Mouse (Mus musculus) hindbrain, embryonic 16.5 days (tissue): ENCODE measurements around the gene Akp3. TPM values are rescaled to one million over a fixed set of nuclear protein-coding genes. Genes with fewer than 3 reads are reported as not detected.

Source experiments
- ATAC-seq: fragments of 200-750 bp; cut with Nextera tagmentation; 2 replicates; pipeline ENCODE4 v1.8.0; 2017; ENCODE audit warnings: moderate TSS enrichment, moderate library complexity
- H3K27ac ChIP-seq: fragments of 300-500 bp; sonication (generic); 2 replicates; pipeline ENCODE4 v1.5.1; 2014; ENCODE audit warnings: low read depth, mild to moderate bottlenecking, control low read depth, low read length, moderate library complexity
- H3K27me3 ChIP-seq: fragments of 300-500 bp; sonication (generic); replicated peaks from 2 replicates; pipeline ENCODE4 v1.6.1; 2014; ENCODE audit warnings: low read length; ENCODE audit not compliant: control insufficient read depth, insufficient read depth
- H3K36me3 ChIP-seq: fragments of 300-500 bp; sonication (generic); 2 replicates; pipeline ENCODE4 v1.6.1; 2014; ENCODE audit warnings: mild to moderate bottlenecking, low read length, moderate library complexity, mixed read lengths; ENCODE audit not compliant: control insufficient read depth, insufficient read depth
- H3K4me1 ChIP-seq: fragments of 300-500 bp; sonication (generic); 2 replicates; pipeline ENCODE4 v1.6.1; 2014; ENCODE audit warnings: low read depth, low read length; ENCODE audit not compliant: control insufficient read depth, insufficient read depth
- H3K4me2 ChIP-seq: fragments of 300-500 bp; sonication (generic); 2 replicates; pipeline ENCODE4 v1.6.1; 2014; ENCODE audit warnings: mild to moderate bottlenecking, low read length, control low read depth, moderate library complexity
- H3K4me3 ChIP-seq: fragments of 300-500 bp; sonication (generic); 2 replicates; pipeline ENCODE4 v1.5.1; 2014; ENCODE audit warnings: mild to moderate bottlenecking, low read length, control low read depth, moderate library complexity
- H3K9ac ChIP-seq: fragments of 300-500 bp; sonication (generic); 2 replicates; pipeline ENCODE4 v1.6.1; 2014; ENCODE audit warnings: low read depth, mild to moderate bottlenecking, control low read depth, low read length, moderate library complexity
- H3K9me3 ChIP-seq: fragments of 300-500 bp; sonication (generic); 2 replicates; pipeline ENCODE4 v1.6.1; 2014; ENCODE audit warnings: mild to moderate bottlenecking, low read length, moderate library complexity; ENCODE audit not compliant: control insufficient read depth
- WGBS: fragments of 180-500 bp; shearing (Covaris S2); extraction: QIAGEN DNeasy Blood & Tissue Kit; methylation state at CpG from one replicate; pipeline ENCODE4 v1.1.7; 2014; 5-methylcytosine and 5-hydroxymethylcytosine counted together
- polyA plus RNA-seq: library from polyadenylated mRNA; unstranded; fragments of >200 nt; fragmentation: Nextera tagmentation; extraction: Ambion mirVana; gene quantifications from 2 replicates; pipeline ENCODE4 v1.2.1, GENCODE M21; 2015

Akp3 gene
- polyA plus RNA-seq, 1 experiment from 2014 or later: 0.09 TPM

DNA sequence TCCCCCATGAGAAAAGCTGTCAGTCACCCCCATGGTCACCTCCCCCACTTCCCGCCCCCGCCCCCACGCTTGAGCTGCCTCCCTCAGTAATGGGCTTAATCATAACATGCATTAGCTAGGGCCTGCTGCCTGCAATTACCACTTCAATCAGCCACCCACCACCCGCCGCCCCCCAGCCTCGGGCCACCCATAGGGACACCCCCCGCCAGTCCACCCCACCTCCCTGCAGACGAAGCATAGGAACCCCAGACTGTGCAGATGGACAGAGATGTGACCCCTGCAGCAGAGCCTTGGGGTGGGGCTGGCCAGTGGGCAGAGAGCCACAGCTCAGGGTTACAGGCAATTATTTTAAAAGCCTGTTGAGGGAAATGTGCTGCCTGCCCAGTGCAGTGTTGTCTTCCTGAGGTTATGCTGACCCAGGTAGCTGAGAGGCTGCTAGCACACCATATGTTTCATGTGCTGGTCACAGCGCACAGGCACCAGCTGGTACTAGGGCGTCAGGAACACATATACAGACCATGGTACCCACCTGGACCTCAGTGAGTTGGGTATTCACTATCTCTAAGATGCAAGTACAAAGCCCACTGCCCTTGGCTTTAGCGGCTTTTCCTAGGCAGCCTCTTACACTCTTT, 39.5 kb downstream of the Akp3 start:
- Histone ChIP-seq H3K4me2 (no peak overlapping the region), H3K4me3 (no peak overlapping the region), H3K9me3 (no peaks in the 10 kb centered on the region), H3K27me3 (no peaks in the 10 kb centered on the region), H3K36me3 (no peaks in the 10 kb centered on the region), H3K27ac (0 out of 2 replicates have a peak overlapping the region, but pooled peaks have one; percentile 35), H3K9ac (peak overlapping the region; percentile 32; the same call in 1 of the 2 replicates), H3K4me1 (peaks cover 3% of the 10 kb centered on the region)
- peak; percentile 43 for ATAC-seq
- 23% methylated on average over 11 of the region's 11 CpGs for WGBS

DNA sequence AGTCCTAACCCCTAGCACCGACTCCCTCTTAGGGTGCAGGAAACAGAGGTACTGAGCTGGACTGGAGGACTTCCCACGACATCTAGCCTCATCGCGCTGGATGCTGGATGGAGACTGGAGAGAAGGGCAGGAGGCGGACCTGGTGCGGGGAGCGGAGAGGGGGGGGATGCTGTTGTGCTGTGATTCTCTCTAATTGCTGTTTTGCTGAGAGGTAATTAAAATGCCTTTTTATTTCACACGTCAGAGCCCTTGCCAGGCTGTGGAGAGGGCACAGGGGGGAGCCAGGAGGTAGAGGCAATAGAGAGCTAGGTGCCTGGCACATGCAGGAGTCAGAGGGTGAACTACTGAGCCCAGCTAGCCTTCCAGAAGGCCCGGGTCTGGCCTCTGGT, 40.0 kb downstream of the Akp3 start:
- Histone ChIP-seq H3K9ac (peak overlapping the region; percentile 32; the same call in 1 of the 2 replicates), H3K4me1 (peaks cover 7% of the 10 kb centered on the region), H3K4me3 (no peak overlapping the region), H3K36me3 (no peaks in the 10 kb centered on the region), H3K9me3 (no peaks in the 10 kb centered on the region), H3K4me2 (no peak overlapping the region), H3K27me3 (no peaks in the 10 kb centered on the region), H3K27ac (0 out of 2 replicates have a peak overlapping the region, but pooled peaks have one; percentile 35)
- ATAC-seq: peak; percentile 6; the same call in 1 of the 2 replicates
- 33% methylated on average over 9 of the region's 9 CpGs for WGBS

DNA sequence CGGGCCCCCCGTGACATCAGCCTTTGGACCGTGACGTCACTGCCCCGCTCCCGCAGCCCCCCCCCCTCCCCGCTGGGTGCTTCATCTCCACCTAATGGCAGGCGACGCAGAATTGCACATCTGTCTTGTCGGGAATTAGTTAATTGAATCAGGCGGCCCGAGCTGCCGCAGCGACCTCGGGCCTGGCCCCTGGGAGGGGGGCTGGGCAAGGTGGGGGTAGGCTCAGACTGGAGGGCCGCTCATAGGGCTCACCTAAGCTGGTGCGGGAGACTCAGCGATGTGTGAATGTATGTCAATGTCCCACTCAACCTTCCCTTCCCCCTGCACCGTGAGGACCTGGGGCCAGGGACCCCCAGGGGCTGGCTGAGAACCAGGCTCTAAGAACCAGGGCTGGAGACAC, 45.7 kb downstream of the Akp3 start:
- Histone ChIP-seq H3K4me2 (peak overlapping the region; percentile 30; the same call in 1 of the 2 replicates), H3K9me3 (no peaks in the 10 kb centered on the region), H3K4me3 (no peak overlapping the region), H3K4me1 (peaks cover 18% of the 10 kb centered on the region), H3K36me3 (no peaks in the 10 kb centered on the region), H3K27ac (no peak overlapping the region), H3K9ac (0 out of 2 replicates have a peak overlapping the region, but pooled peaks have one; percentile 8), H3K27me3 (no peaks in the 10 kb centered on the region)
- ATAC-seq: peak; percentile 35
- 8% methylated on average over 19 of the region's 19 CpGs for WGBS

DNA sequence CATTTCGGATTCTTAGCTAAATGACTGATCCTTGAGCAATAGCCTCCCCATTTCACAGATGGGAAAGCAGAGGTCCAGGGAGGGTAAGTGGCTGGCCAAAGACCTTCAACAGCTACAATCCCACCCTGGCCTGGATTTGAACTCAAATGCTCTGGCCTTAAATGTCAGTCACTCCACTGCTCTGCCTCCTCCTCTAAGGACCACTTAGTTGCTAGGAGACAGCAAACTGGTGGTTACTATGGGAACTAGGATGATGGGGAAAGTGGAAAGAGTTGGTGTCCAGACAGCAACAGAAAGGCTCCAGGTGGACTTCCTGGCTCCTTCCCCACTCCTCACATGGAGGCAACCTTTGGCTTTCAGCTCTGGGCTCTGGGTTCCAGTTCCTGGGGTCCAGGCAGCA, 46.5 kb downstream of the Akp3 start:
- no peaks in the 10 kb centered on the region for H3K9me3 ChIP-seq
- ATAC-seq: no peak
- H3K4me3 ChIP-seq: no peak overlapping the region

DNA sequence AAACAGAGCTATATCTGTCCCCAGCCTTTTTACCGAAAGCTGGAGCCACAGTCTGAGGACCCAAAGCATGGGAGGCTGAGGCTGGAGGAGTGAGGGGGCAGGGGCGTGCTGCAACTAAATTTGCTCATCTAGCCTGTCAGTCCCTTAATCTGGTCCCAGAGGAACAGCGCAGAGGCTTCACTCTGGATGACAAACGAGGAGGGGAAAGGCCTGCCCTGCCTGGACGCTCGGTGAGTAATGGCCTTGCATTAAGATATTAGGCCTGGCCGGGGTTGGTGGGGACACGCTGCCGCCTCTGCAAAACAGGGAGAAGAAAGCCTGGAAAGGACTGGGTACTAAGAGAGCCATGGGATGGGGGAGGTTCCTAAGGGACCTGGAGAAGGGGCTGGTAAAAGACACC, 47.5 kb downstream of the Akp3 start:
- WGBS: 40% methylated on average over 9 of the region's 9 CpGs
- Histone ChIP-seq H3K36me3 (no peaks in the 10 kb centered on the region), H3K9me3 (no peaks in the 10 kb centered on the region), H3K4me2 (no peak overlapping the region), H3K9ac (no peak overlapping the region), H3K4me1 (peaks cover 20% of the 10 kb centered on the region), H3K4me3 (no peak overlapping the region), H3K27ac (no peak overlapping the region), H3K27me3 (no peaks in the 10 kb centered on the region)
- ATAC-seq: no peak

More for the DNA sequence above, 46.5 kb downstream of the Akp3 start:
- Histone ChIP-seq H3K27ac (no peak overlapping the region), H3K27me3 (no peaks in the 10 kb centered on the region), H3K9ac (no peak overlapping the region), H3K36me3 (no peaks in the 10 kb centered on the region), H3K4me2 (no peak overlapping the region), H3K4me1 (peaks cover 20% of the 10 kb centered on the region)
- 96% methylated on average over 1 of the region's 1 CpGs for WGBS

DNA sequence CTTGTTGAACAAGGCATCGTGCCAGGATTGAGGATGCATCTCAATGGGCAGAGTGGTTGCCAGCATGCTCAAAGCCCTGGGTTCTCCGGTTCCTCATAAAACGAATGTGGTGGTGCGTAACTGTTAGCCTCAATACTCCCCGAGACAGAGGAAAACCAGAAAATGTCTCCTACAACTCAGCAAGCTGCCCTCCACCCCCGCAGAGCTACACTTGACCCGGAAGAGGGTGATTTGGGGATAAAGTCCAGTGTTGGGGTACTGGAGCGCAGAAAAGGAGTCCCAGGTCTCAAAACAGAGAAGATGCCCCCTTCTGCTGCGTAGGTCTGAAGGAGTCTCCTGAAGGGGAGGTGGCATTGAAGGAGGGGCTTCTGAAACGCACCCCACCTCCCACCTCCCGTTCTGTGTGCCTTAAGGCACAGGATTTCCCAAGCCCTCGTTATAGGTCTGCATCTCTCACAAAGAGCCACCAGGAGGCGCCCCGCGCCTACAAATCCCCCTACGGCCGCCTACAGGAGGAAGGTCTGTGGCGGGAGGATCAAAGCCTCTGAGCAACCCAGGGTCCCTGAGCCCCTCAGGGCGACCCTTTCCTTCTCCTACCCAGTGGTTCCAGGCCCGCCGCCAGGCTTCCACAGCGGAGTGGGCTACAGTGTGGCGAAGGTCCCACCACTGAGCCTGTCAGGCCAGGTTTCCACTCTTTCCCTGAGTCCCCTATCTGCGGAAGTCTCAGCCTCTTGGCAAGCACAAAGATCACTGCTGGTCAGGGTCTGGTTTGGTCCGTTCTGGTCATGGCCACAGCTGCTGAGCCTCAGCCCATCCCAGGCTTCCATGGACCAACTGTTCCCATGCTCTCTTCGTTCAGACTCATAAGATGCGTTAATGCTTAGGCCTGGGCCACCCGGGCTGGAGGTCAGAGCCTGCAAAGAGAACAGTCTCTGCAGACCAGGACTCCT, 49.5 kb downstream of the Akp3 start:
- Histone ChIP-seq H3K9me3 (no peaks in the 10 kb centered on the region), H3K27me3 (no peaks in the 10 kb centered on the region), H3K27ac (no peak overlapping the region), H3K9ac (no peak overlapping the region), H3K4me3 (no peak overlapping the region), H3K4me1 (peaks cover 20% of the 10 kb centered on the region), H3K36me3 (no peaks in the 10 kb centered on the region), H3K4me2 (no peak overlapping the region)
- WGBS: 25% methylated on average over 28 of the region's 28 CpGs
- no peak for ATAC-seq

DNA sequence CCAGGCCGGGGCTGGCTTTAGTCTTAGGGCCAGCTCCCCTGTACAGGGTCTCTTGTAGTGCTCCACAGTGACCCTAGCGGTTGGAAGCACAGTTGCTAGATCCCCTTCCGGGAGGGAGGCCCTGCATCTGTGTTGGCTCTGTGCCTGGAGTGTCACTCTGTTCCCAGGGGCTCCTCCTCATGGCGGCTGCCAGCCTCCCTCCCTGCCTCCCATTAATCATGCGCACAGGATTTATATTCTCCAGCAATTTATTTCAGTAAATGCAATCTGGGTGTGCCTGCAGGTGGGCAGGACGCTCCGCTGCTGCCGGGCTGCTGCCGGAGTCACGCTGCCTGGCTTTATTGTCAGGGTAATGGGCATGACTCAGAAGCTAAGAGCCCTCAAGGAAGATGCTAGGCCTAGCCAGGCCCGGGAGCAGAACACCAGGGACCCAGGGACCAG, 51.1 kb downstream of the Akp3 start:
- Histone ChIP-seq H3K36me3 (no peaks in the 10 kb centered on the region), H3K4me3 (no peak overlapping the region), H3K27ac (no peak overlapping the region), H3K4me1 (peaks cover 8% of the 10 kb centered on the region), H3K4me2 (peak overlapping the region; percentile 4), H3K9me3 (no peaks in the 10 kb centered on the region), H3K9ac (peak overlapping the region; percentile 8; the same call in 1 of the 2 replicates), H3K27me3 (no peaks in the 10 kb centered on the region)
- 5% methylated on average over 11 of the region's 11 CpGs for WGBS
- ATAC-seq: peak; percentile 66
